Mouse (Mus musculus) midbrain, embryonic 14.5 days (tissue): ENCODE data around the gene Fbxo36. TPM values are rescaled to one million over a fixed set of nuclear protein-coding genes. Genes with fewer than 3 reads are reported as not detected.

ENCODE experiments used
- ATAC-seq: fragments of 200-750 bp; cut with Nextera tagmentation; 2 replicates; pipeline ENCODE4 v1.8.0; 2017; ENCODE audit warnings: moderate number of reproducible peaks, moderate library complexity; ENCODE audit not compliant: low FRiP score, low TSS enrichment
- DNase-seq: peaks from one replicate; pipeline ENCODE4 v3.0.0-alpha.2; 2015
- H3K27ac ChIP-seq: fragments of 300-500 bp; sonication (generic); replicated peaks from 2 replicates; pipeline ENCODE4 v1.5.1; 2014; ENCODE audit warnings: mild to moderate bottlenecking, low read depth, low read length, moderate library complexity
- H3K27me3 ChIP-seq: fragments of 300-500 bp; sonication (generic); 2 replicates; pipeline ENCODE4 v1.6.1; 2014; ENCODE audit warnings: low read length, control low read depth, mixed read lengths; ENCODE audit not compliant: control insufficient read depth, insufficient read depth
- H3K36me3 ChIP-seq: fragments of 300-500 bp; sonication (generic); 2 replicates; pipeline ENCODE4 v1.6.1; 2014; ENCODE audit warnings: low read length, control low read depth; ENCODE audit not compliant: control insufficient read depth, insufficient read depth
- H3K4me1 ChIP-seq: fragments of 300-500 bp; sonication (generic); 2 replicates; pipeline ENCODE4 v1.6.1; 2014; ENCODE audit warnings: mild to moderate bottlenecking, antibody characterized with exemption, low read length, control low read depth; ENCODE audit not compliant: control insufficient read depth, insufficient read depth
- H3K4me2 ChIP-seq: fragments of 300-500 bp; sonication (generic); 2 replicates; pipeline ENCODE4 v1.6.1; 2014; ENCODE audit warnings: mild to moderate bottlenecking, low read length, moderate library complexity
- H3K4me3 ChIP-seq: fragments of 300-500 bp; sonication (generic); replicated peaks from 2 replicates; pipeline ENCODE4 v1.5.1; 2014; ENCODE audit warnings: low read depth, low read length
- H3K9ac ChIP-seq: fragments of 300-500 bp; sonication (generic); replicated peaks from 2 replicates; pipeline ENCODE4 v1.6.1; 2014; ENCODE audit warnings: mild to moderate bottlenecking, low read length, moderate library complexity
- H3K9me3 ChIP-seq: fragments of 300-500 bp; sonication (generic); 2 replicates; pipeline ENCODE4 v1.6.1; 2016; ENCODE audit warnings: low read length, control low read depth, mixed read lengths; ENCODE audit not compliant: control insufficient read depth
- WGBS: fragments of 180-500 bp; shearing (Covaris S2); extraction: QIAGEN DNeasy Blood & Tissue Kit; methylation state at CpG from one replicate; pipeline ENCODE4 v1.1.7; 2014; 5-methylcytosine and 5-hydroxymethylcytosine counted together
- polyA plus RNA-seq: library from polyadenylated mRNA; unstranded; fragments of >200 nt; fragmentation: Nextera tagmentation; extraction: Ambion mirVana; gene quantifications from 2 replicates; pipeline ENCODE4 v1.2.1, GENCODE M21; 2014

Gene Fbxo36
- polyA plus RNA-seq, 1 experiment from 2014 or later = 6.3 TPM

- H3K9me3 ChIP-seq = no peaks in the 10 kb centered on the region; the same call in 1 of the 2 replicates
- H3K4me3 ChIP-seq = no peak overlapping the region
- no peak for DNase-seq
- H3K27me3 ChIP-seq = no peaks in the 10 kb centered on the region
- no peaks in the 10 kb centered on the region for H3K36me3 ChIP-seq
- ATAC-seq = no peak
- H3K4me1 ChIP-seq = no peaks in the 10 kb centered on the region
- H3K27ac ChIP-seq = no peak overlapping the region
- H3K9ac ChIP-seq = no peak overlapping the region
- WGBS = 94% methylated on average over 2 of the region's 2 CpGs
- no peak overlapping the region for H3K4me2 ChIP-seq
Observed at GRCm38 (mm10) chr1:84877590-84877989, 37.9 kb downstream of the Fbxo36 start.

GRCm38 (mm10) chr1:84879571-84880120 is 40.0 kb downstream of the Fbxo36 start:
- Histone ChIP-seq H3K9ac (no peak overlapping the region), H3K4me2 (no peak overlapping the region), H3K4me3 (no peak overlapping the region), H3K4me1 (no peaks in the 10 kb centered on the region), H3K27ac (no peak overlapping the region), H3K9me3 (no peaks in the 10 kb centered on the region; the same call in 1 of the 2 replicates), H3K27me3 (no peaks in the 10 kb centered on the region), H3K36me3 (no peaks in the 10 kb centered on the region)
- no peak for DNase-seq
- 97% methylated on average over 8 of the region's 8 CpGs for WGBS
- no peak for ATAC-seq

GRCm38 (mm10) chr1:84881248-84882065 is 41.8 kb downstream of the Fbxo36 start:
- H3K9me3 ChIP-seq = no peaks in the 10 kb centered on the region; the same call in 1 of the 2 replicates
- H3K27ac ChIP-seq = no peak overlapping the region
- H3K4me1 ChIP-seq = no peaks in the 10 kb centered on the region
- 64% methylated on average over 11 of the region's 11 CpGs for WGBS
- no peak overlapping the region for H3K4me2 ChIP-seq
- no peaks in the 10 kb centered on the region for H3K27me3 ChIP-seq
- no peaks in the 10 kb centered on the region for H3K36me3 ChIP-seq
- no peak overlapping the region for H3K9ac ChIP-seq
- no peak for DNase-seq
- ATAC-seq = no peak
- H3K4me3 ChIP-seq = no peak overlapping the region

- Histone ChIP-seq H3K27me3 (no peaks in the 10 kb centered on the region), H3K9me3 (no peaks in the 10 kb centered on the region; the same call in 1 of the 2 replicates), H3K4me1 (no peaks in the 10 kb centered on the region), H3K27ac (no peak overlapping the region), H3K4me2 (no peak overlapping the region), H3K36me3 (no peaks in the 10 kb centered on the region), H3K9ac (no peak overlapping the region), H3K4me3 (no peak overlapping the region)
- DNase-seq (no peak), ATAC-seq (no peak)
- 26% methylated on average over 2 of the region's 2 CpGs for WGBS
Observed at GRCm38 (mm10) chr1:84882066-84882532, 42.5 kb downstream of the Fbxo36 start.

GRCm38 (mm10) chr1:84882937-84883336 is 43.3 kb downstream of the Fbxo36 start:
- no peaks in the 10 kb centered on the region for H3K4me1 ChIP-seq
- no peaks in the 10 kb centered on the region for H3K27me3 ChIP-seq
- no peak overlapping the region for H3K27ac ChIP-seq
- DNase-seq = no peak
- ATAC-seq = no peak
- H3K4me3 ChIP-seq = no peak overlapping the region
- no peak overlapping the region for H3K4me2 ChIP-seq
- no peaks in the 10 kb centered on the region for H3K36me3 ChIP-seq
- no peak overlapping the region for H3K9ac ChIP-seq
- 91% methylated on average over 4 of the region's 4 CpGs for WGBS
- H3K9me3 ChIP-seq = no peaks in the 10 kb centered on the region; the same call in 1 of the 2 replicates

GRCm38 (mm10) chr1:84883889-84884288 is 44.2 kb downstream of the Fbxo36 start:
- Histone ChIP-seq H3K9ac (no peak overlapping the region), H3K4me1 (peaks cover 1% of the 10 kb centered on the region; the same call in 1 of the 2 replicates), H3K9me3 (no peaks in the 10 kb centered on the region; the same call in 1 of the 2 replicates), H3K27me3 (no peaks in the 10 kb centered on the region), H3K36me3 (no peaks in the 10 kb centered on the region), H3K4me2 (no peak overlapping the region), H3K27ac (no peak overlapping the region), H3K4me3 (no peak overlapping the region)
- WGBS = 68% methylated on average over 4 of the region's 4 CpGs
- ATAC-seq = no peak
- DNase-seq = no peak

GRCm38 (mm10) chr1:84885174-84885573 is 45.5 kb downstream of the Fbxo36 start:
- no peak for ATAC-seq
- H3K9me3 ChIP-seq = no peaks in the 10 kb centered on the region; the same call in 1 of the 2 replicates
- peaks cover 11% of the 10 kb centered on the region for H3K4me1 ChIP-seq
- WGBS = 87% methylated on average over 3 of the region's 3 CpGs
- H3K4me2 ChIP-seq = no peak overlapping the region
- H3K36me3 ChIP-seq = no peaks in the 10 kb centered on the region
- no peak overlapping the region for H3K27ac ChIP-seq
- no peak for DNase-seq
- H3K27me3 ChIP-seq = no peaks in the 10 kb centered on the region
- H3K4me3 ChIP-seq = no peak overlapping the region
- H3K9ac ChIP-seq = no peak overlapping the region

GRCm38 (mm10) chr1:84885921-84886320 is 46.3 kb downstream of the Fbxo36 start:
- no peaks in the 10 kb centered on the region; the same call in 1 of the 2 replicates for H3K9me3 ChIP-seq
- DNase-seq (no peak), ATAC-seq (no peak)
- no peak overlapping the region for H3K9ac ChIP-seq
- WGBS = 91% methylated on average over 6 of the region's 6 CpGs
- no peak overlapping the region for H3K4me3 ChIP-seq
- H3K27me3 ChIP-seq = no peaks in the 10 kb centered on the region
- H3K36me3 ChIP-seq = no peaks in the 10 kb centered on the region
- H3K27ac ChIP-seq = no peak overlapping the region
- no peak overlapping the region for H3K4me2 ChIP-seq
- peaks cover 14% of the 10 kb centered on the region for H3K4me1 ChIP-seq
